Mouse (Mus musculus) hindbrain, embryonic 14.5 days (tissue): ENCODE measurements around the gene Smurf1. TPM values are rescaled to one million over a fixed set of nuclear protein-coding genes. Genes with fewer than 3 reads are reported as not detected.

Experiments used
- ATAC-seq: fragments of 200-750 bp; cut with Nextera tagmentation; 2 replicates; pipeline ENCODE4 v1.8.0; 2017; ENCODE audit warnings: moderate number of reproducible peaks, mild to moderate bottlenecking, moderate TSS enrichment, moderate library complexity; ENCODE audit not compliant: low FRiP score
- DNase-seq: peaks from one replicate; pipeline ENCODE4 v3.0.0-alpha.2; 2015; ENCODE audit warnings: low spot score
- H3K27ac ChIP-seq: fragments of 300-500 bp; sonication (generic); 2 replicates; pipeline ENCODE4 v1.5.1; 2014; ENCODE audit warnings: mild to moderate bottlenecking, moderate library complexity
- H3K27me3 ChIP-seq: fragments of 300-500 bp; sonication (generic); 2 replicates; pipeline ENCODE4 v1.6.1; 2014; ENCODE audit warnings: mild to moderate bottlenecking, low read length, mixed read lengths; ENCODE audit not compliant: control insufficient read depth, insufficient read depth
- H3K36me3 ChIP-seq: fragments of 300-500 bp; sonication (generic); replicated peaks from 2 replicates; pipeline ENCODE4 v1.6.1; 2014; ENCODE audit not compliant: control insufficient read depth, insufficient read depth
- H3K4me1 ChIP-seq: fragments of 300-500 bp; sonication (generic); replicated peaks from 2 replicates; pipeline ENCODE4 v1.6.1; 2014; ENCODE audit warnings: antibody characterized with exemption, low read length, mixed read lengths; ENCODE audit not compliant: control insufficient read depth, insufficient read depth
- H3K4me2 ChIP-seq: fragments of 300-500 bp; sonication (generic); replicated peaks from 2 replicates; pipeline ENCODE4 v1.6.1; 2014; ENCODE audit warnings: mild to moderate bottlenecking, moderate library complexity
- H3K4me3 ChIP-seq: fragments of 300-500 bp; sonication (generic); replicated peaks from 2 replicates; pipeline ENCODE4 v1.5.1; 2014; ENCODE audit warnings: mild to moderate bottlenecking, low read length
- H3K9ac ChIP-seq: fragments of 300-500 bp; sonication (generic); 2 replicates; pipeline ENCODE4 v1.6.1; 2014
- H3K9me3 ChIP-seq: fragments of 300-500 bp; sonication (generic); 2 replicates; pipeline ENCODE4 v1.6.1; 2016; ENCODE audit warnings: low read length; ENCODE audit not compliant: control insufficient read depth
- WGBS: fragments of 180-500 bp; shearing (Covaris S2); extraction: QIAGEN DNeasy Blood & Tissue Kit; methylation state at CpG from one replicate; pipeline ENCODE4 v1.1.7; 2014; 5-methylcytosine and 5-hydroxymethylcytosine counted together
- polyA plus RNA-seq: library from polyadenylated mRNA; unstranded; fragments of >200 nt; fragmentation: Nextera tagmentation; extraction: Ambion mirVana; gene quantifications from 2 replicates; pipeline ENCODE4 v1.2.1, GENCODE M21; 2014

Gene Smurf1
- polyA plus RNA-seq = 43.6 and 44.0 TPM in 2 replicates

GRCm38 (mm10) chr5:144965639-144966351, at the start of gene Smurf1:
Gene Smurf1, minus strand, starts transcription at chr5:144965847.
- H3K27me3 ChIP-seq = no peaks in the 10 kb centered on the region

GRCm38 (mm10) chr5:145014278-145014677, 48.6 kb upstream of the Smurf1 start:
- Histone ChIP-seq H3K27ac (no peak overlapping the region), H3K27me3 (no peaks in the 10 kb centered on the region), H3K4me2 (no peak overlapping the region), H3K36me3 (no peaks in the 10 kb centered on the region), H3K9me3 (no peaks in the 10 kb centered on the region), H3K4me1 (no peaks in the 10 kb centered on the region), H3K9ac (no peak overlapping the region), H3K4me3 (no peak overlapping the region)
- ATAC-seq (no peak), DNase-seq (no peak)
- 95% methylated on average over 1 of the region's 1 CpGs for WGBS

More at GRCm38 (mm10) chr5:144965639-144966351, at the start of gene Smurf1:
- Histone ChIP-seq H3K4me1 (peaks cover 31% of the 10 kb centered on the region), H3K9me3 (no peaks in the 10 kb centered on the region), H3K36me3 (no peaks in the 10 kb centered on the region), H3K9ac (peak within 1 kb of the TSS; percentile 99), H3K27ac (peak within 1 kb of the TSS; percentile 92), H3K4me3 (peak within 1 kb of the TSS; percentile 94), H3K4me2 (peak within 1 kb of the TSS; percentile 79)
- peak; percentile 96 for DNase-seq
- peak; percentile 70 for ATAC-seq
- under 1% methylated on average over 68 of the region's 89 CpGs for WGBS

GRCm38 (mm10) chr5:145008878-145009659, 43.4 kb upstream of the Smurf1 start:
- H3K9me3 ChIP-seq = no peaks in the 10 kb centered on the region
- no peak overlapping the region for H3K9ac ChIP-seq
- no peak overlapping the region for H3K4me2 ChIP-seq
- H3K36me3 ChIP-seq = no peaks in the 10 kb centered on the region
- ATAC-seq = no peak
- H3K27ac ChIP-seq = no peak overlapping the region
- no peak for DNase-seq
- H3K27me3 ChIP-seq = no peaks in the 10 kb centered on the region
- H3K4me1 ChIP-seq = no peaks in the 10 kb centered on the region
- 90% methylated on average over 15 of the region's 15 CpGs for WGBS
- H3K4me3 ChIP-seq = no peak overlapping the region

GRCm38 (mm10) chr5:145005596-145005995, 39.9 kb upstream of the Smurf1 start:
- H3K9me3 ChIP-seq = no peaks in the 10 kb centered on the region
- H3K4me3 ChIP-seq = no peak overlapping the region
- no peak overlapping the region for H3K27ac ChIP-seq
- H3K4me2 ChIP-seq = no peak overlapping the region
- H3K36me3 ChIP-seq = no peaks in the 10 kb centered on the region
- H3K4me1 ChIP-seq = no peaks in the 10 kb centered on the region
- DNase-seq (no peak), ATAC-seq (no peak)
- no peaks in the 10 kb centered on the region for H3K27me3 ChIP-seq
- no peak overlapping the region for H3K9ac ChIP-seq
- 82% methylated on average over 6 of the region's 6 CpGs for WGBS

GRCm38 (mm10) chr5:145004495-145004894, 38.8 kb upstream of the Smurf1 start:
- ATAC-seq (no peak), DNase-seq (no peak)
- WGBS = 85% methylated on average over 9 of the region's 9 CpGs
- Histone ChIP-seq H3K9ac (no peak overlapping the region), H3K27me3 (no peaks in the 10 kb centered on the region), H3K4me1 (no peaks in the 10 kb centered on the region), H3K27ac (no peak overlapping the region), H3K36me3 (no peaks in the 10 kb centered on the region), H3K4me2 (no peak overlapping the region), H3K4me3 (no peak overlapping the region), H3K9me3 (no peaks in the 10 kb centered on the region)

- no peaks in the 10 kb centered on the region for H3K27me3 ChIP-seq
- DNase-seq (no peak), ATAC-seq (no peak)
- no peaks in the 10 kb centered on the region for H3K4me1 ChIP-seq
- H3K4me2 ChIP-seq = no peak overlapping the region
- H3K9me3 ChIP-seq = no peaks in the 10 kb centered on the region
- H3K27ac ChIP-seq = no peak overlapping the region
- no peaks in the 10 kb centered on the region for H3K36me3 ChIP-seq
- H3K9ac ChIP-seq = no peak overlapping the region
- no peak overlapping the region for H3K4me3 ChIP-seq
- WGBS = 80% methylated on average over 3 of the region's 3 CpGs
Measured at GRCm38 (mm10) chr5:145003362-145003761, 37.7 kb upstream of the Smurf1 start.

- WGBS = 36% methylated on average over 2 of the region's 2 CpGs
- no peak for ATAC-seq
- no peaks in the 10 kb centered on the region for H3K36me3 ChIP-seq
- H3K27ac ChIP-seq = no peak overlapping the region
- H3K4me1 ChIP-seq = no peaks in the 10 kb centered on the region
- H3K27me3 ChIP-seq = no peaks in the 10 kb centered on the region
- no peak for DNase-seq
- no peak overlapping the region for H3K4me3 ChIP-seq
- no peak overlapping the region for H3K4me2 ChIP-seq
- H3K9ac ChIP-seq = no peak overlapping the region
- no peaks in the 10 kb centered on the region for H3K9me3 ChIP-seq
Measured at GRCm38 (mm10) chr5:144998491-144998890, 32.8 kb upstream of the Smurf1 start.

- H3K36me3 ChIP-seq = no peaks in the 10 kb centered on the region
- ATAC-seq (no peak), DNase-seq (no peak)
- no peaks in the 10 kb centered on the region for H3K4me1 ChIP-seq
- no peaks in the 10 kb centered on the region for H3K9me3 ChIP-seq
- 86% methylated on average over 5 of the region's 5 CpGs for WGBS
- no peaks in the 10 kb centered on the region for H3K27me3 ChIP-seq
- H3K9ac ChIP-seq = no peak overlapping the region
- H3K4me3 ChIP-seq = no peak overlapping the region
- no peak overlapping the region for H3K4me2 ChIP-seq
- H3K27ac ChIP-seq = no peak overlapping the region
Measured at GRCm38 (mm10) chr5:144990481-144990880, 24.8 kb upstream of the Smurf1 start.

GRCm38 (mm10) chr5:144990051-144990450, 24.4 kb upstream of the Smurf1 start:
- Histone ChIP-seq H3K36me3 (no peaks in the 10 kb centered on the region), H3K4me3 (no peak overlapping the region), H3K9ac (no peak overlapping the region), H3K27me3 (no peaks in the 10 kb centered on the region), H3K9me3 (no peaks in the 10 kb centered on the region), H3K4me1 (no peaks in the 10 kb centered on the region), H3K27ac (no peak overlapping the region), H3K4me2 (no peak overlapping the region)
- DNase-seq (no peak), ATAC-seq (no peak)
- WGBS = 38% methylated on average over 2 of the region's 2 CpGs
